ENCODE assay signal across 14 mouse cellular contexts in genomic region chr17:30018927-30019610, GRCm38 (mm10). TPM values are rescaled to one million over a fixed set of nuclear protein-coding genes. Genes with fewer than 3 reads are reported as not detected.
"Had no signal": no experiment of that assay in that cellular context is flagged by ENCODE, and none has a peak within 500 bp of the region (broad histone marks: within the 10 kb centered on the region; RNA-seq: fewer than 3 reads in every experiment).

No protein-coding gene starts in this region.

- H3K27ac ChIP-seq: layer of hippocampus, adult 2 months; limb, embryonic 12.5 days; liver, embryonic 15.5 days; midbrain, embryonic 12.5 days; neural tube, embryonic 13.5 days had no signal

- H3K9me3 ChIP-seq: limb, embryonic 12.5 days; liver, embryonic 15.5 days; midbrain, embryonic 12.5 days; neural tube, embryonic 13.5 days had no signal

- H3K4me3 ChIP-seq: layer of hippocampus, adult 2 months; limb, embryonic 12.5 days; liver, embryonic 15.5 days; midbrain, embryonic 12.5 days; neural tube, embryonic 13.5 days had no signal

- H3K27me3 ChIP-seq: limb, embryonic 12.5 days; liver, embryonic 15.5 days; midbrain, embryonic 12.5 days; neural tube, embryonic 13.5 days had no signal

- DNase-seq: kidney, postnatal 4 days; liver; lung, postnatal 14 days; right cerebral cortex, postnatal 4 days; spleen, adult 18-20 months; thymus, postnatal 4 days had no signal

- H3K4me2 ChIP-seq: limb, embryonic 12.5 days; liver, embryonic 15.5 days; midbrain, embryonic 12.5 days; neural tube, embryonic 13.5 days had no signal

- H3K4me1 ChIP-seq: liver, embryonic 15.5 days had no signal

- ATAC-seq: hindbrain, embryonic 16.5 days; inflammation-experienced regulatory T-cells, adult 6 months; midbrain, embryonic 16.5 days had no signal

- H3K9ac ChIP-seq: limb, embryonic 12.5 days; liver, embryonic 15.5 days; midbrain, embryonic 12.5 days; neural tube, embryonic 13.5 days had no signal

- H3K36me3 ChIP-seq: neural tube, embryonic 13.5 days had no signal

RNA-seq across cellular contexts. Expression of gene Mdga1, which starts 49.2 kb away (rescaled TPM):
- polyA plus RNA-seq: inflammation-experienced regulatory T-cells, adult 6 months had no signal
